Mouse (Mus musculus) left cerebral cortex, adult 8-10 months (tissue): ENCODE measurements at regions not wholly inside any gene's neighbourhood (a gene's known extent, or its start where the extent isn't known, plus 50 kb on each side); places are given as distances from the start of the nearest gene placed in this dataset.

Experiments used
- DNase-seq, 2 experiments: peaks; one replicate each; pipeline ENCODE4 v3.0.0; 2022; ENCODE audit warnings: low spot score in 2 of 2

- no peak for DNase-seq
Measured at GRCm38 (mm10) chr7:136501855-136502847, 392.3 kb upstream of the Mgmt start.

GRCm38 (mm10) chr7:136511389-136511788 is 383.0 kb upstream of the Mgmt start:
- DNase-seq = no peak

- DNase-seq = no peak
Measured at GRCm38 (mm10) chr7:136515376-136515775, 379.0 kb upstream of the Mgmt start.

DNA sequence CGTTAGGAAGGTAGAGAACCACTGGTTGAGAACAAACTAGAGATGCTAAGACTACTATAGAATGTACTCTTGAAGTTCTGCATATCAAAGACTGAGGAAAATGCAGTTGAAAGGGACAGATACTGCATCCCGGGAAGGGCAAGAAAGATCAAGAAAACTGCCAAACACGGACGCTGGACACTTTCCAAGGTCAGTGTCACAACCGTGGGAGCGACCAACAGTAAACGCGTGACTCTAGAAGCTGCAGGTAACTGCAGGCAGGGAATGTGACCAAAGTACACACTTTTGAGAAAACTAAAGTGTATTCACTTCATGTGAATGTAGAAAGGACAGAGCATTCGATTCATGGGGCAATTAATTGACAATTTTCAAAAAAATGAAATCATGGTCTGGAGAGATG is 368.6 kb upstream of the Mgmt start:
- DNase-seq = no peak

DNA sequence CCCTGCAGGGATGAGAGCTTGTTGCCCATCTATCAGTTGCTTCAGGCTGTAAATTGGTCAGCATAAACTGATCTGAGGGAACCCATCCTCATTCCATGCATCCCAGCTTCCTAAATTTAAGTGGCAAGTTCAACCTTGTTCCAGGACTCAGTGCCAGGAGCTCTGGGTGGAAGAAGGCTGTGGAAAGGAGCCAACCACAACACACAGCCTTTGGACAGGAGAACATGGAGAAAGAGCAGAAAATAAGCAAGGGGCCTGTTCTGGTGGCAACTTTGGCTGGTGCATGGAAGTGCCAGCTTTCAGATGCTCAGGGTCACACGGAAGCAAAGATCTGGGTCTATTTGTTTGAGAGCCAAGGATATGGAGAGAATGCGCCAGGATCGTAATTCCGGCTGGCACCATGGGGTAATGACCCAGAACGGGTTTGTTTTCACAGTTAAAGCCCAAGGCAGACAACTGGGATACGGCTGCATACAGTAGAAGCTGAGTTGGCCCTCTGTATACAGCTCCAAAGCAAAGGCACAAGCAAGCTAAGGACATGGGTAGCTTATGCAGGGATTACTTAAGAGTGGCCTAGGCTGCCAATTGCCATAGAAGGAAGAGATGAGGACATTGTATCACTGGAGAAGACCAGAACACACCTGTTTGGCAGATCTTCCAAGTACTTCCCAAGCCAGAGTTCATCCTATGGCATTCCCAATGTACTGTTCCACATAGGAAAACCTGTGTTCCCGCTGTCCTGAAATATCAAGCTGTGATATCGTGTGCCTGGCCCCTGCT is 364.2 kb upstream of the Mgmt start:
- DNase-seq = no peak

DNA sequence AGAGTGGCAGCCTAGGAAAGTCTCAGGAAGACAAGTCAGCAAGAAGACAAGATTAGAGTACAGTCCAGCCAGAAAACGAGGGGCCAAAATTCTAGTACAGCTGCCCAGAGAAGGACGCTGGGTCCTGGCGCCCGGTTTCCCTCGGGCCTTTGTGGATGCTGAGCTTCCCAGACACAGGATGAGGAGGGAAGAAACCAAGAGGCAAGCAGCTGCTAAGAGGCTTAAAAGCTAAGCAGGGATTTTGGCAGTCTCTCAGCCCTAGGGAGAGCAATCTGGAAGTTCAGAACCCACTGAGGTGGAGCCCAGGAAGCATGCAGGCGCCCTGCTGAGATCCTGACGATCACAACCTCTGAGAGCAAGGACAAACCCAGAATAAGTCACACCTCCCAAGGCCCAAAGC is 363.1 kb upstream of the Mgmt start:
- DNase-seq = no peak

DNA sequence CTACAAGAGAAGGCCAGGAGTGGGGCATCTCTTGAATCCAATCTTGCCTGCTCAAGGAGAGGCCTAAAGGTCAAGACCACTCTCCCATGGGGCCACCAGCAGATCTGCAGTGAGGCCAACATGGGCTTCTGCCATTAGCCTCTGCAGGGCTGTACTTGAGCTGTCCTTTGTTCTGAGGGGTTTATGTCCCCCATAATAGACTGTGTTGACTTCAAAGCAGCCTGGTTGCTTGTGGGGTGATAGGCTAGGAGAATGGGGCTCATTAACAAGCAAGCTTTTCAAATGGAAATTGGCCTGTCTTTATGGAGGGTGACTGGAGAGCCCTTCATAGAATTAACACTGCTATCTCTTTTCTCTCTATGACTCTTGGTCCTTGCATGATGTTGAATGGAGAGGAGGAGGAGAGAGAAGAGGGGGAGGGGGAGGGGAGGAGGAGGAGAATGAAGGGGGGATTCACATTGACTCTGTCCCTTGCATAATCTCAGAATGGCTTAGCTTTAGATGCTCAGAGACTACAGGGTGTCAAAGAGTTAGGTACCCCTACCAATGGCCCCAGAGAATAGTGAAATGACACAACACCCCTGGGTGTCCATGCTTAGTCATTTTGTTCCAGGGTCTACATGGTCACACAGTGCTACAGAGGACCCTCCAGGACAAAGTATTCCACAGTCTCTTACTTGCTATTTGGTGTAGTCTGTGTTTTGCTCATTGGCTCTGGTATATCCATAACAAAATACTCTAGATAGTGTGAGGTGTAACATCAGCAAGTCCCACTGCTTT is 352.3 kb upstream of the Mgmt start:
- no peak for DNase-seq

- no peak for DNase-seq
Measured at GRCm38 (mm10) chr7:136542896-136543295, 351.5 kb upstream of the Mgmt start.

- no peak for DNase-seq
Measured at GRCm38 (mm10) chr7:136547837-136548236, 346.6 kb upstream of the Mgmt start.

DNA sequence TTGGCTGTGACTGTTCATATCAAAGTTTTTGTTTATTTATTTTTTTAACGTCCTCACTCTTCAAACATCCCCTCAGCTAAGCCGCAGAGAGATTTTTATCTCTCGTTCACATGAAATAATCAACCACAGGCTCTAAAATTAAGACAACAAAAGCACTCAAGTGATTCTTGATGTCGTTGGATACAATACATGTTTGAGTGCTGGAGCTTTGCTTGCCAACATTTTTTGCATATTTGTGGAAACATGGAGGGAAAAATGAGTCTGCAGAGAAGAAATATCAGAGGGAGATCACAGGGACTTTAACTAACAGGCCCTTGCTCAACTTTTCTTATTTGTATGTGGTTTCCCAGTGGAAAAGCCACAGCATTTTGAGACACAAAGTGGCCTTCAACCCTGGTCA is 338.0 kb upstream of the Mgmt start:
- no peak for DNase-seq

- no peak for DNase-seq
Measured at GRCm38 (mm10) chr7:136559536-136559935, 334.9 kb upstream of the Mgmt start.

DNA sequence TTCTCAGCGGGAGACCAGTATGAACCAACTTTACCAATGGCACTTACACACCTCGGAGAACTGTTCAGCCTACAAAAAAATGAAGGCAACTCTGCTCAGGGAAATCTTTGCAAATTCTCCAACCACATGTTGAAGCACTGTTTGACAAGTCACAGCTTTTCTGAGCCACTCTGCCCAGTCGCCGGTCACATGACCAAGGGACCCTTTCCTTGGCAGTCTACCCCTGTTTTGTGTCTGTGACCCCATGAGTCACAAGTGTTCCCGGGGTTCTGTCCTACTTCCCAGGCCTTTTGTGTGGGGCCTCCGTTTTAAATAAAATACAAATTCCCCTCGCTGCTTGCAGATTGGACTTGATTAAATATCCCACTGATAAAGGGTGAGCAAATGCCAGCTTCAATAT is 323.5 kb upstream of the Mgmt start:
- DNase-seq = no peak

DNA sequence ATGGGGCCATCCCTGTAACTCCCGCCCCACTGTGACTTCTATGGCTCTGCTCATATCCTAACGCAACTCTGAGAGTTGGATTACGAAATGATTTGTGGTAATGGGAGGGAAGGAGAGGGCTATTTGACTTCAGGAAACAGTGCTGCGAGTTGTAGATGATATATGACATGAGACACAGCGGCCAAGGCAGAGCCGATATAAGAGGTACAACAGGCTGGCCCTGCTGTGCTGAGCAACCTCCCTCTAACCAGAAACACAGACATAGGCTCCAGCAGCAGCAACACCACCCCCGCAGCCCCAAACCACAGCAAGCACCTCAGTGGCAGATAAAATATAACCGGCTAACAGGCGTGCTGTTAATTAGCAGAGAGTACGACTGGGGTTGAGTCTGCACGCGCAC is 312.5 kb upstream of the Mgmt start:
- DNase-seq = peak in 1 of 2 experiments; percentile 5

DNA sequence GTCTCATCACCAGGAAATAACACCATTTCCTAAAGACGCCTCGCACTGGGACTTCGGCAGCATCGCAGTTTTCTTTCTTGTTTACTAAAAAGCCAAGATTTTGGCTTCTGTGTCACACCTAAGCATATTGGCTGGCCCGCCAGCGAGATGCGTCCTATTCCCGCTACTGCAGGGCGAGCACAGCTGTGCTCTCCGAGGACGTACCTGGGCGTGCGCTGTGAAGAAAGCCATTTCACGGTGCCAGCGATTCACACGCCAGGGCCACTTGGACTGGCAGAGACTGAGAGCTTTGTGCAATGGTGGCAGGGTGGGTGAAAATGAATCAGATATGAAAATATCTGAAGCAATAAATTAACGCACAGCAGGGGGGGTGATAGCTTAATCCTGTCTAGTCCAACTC is 310.1 kb upstream of the Mgmt start:
- DNase-seq = no peak

DNA sequence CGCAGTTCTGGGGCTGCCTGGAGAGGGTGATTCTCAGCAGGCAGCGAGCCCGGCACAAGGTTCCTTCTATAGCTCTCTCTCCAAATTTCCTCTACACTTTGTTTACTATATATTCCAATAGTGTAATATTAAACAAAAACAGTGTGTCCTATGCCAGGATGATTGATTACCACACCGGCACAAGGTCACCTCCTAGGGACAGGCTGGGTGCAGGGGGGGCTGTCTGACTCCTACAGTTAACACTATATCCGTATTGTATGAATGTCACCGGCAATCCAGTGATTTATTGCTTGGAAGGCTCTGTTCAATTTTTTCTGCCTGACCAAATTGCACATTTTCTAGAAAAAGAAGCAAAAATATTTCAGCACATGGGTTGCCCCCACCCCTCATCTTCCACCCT is 305.9 kb upstream of the Mgmt start:
- DNase-seq = no peak

DNA sequence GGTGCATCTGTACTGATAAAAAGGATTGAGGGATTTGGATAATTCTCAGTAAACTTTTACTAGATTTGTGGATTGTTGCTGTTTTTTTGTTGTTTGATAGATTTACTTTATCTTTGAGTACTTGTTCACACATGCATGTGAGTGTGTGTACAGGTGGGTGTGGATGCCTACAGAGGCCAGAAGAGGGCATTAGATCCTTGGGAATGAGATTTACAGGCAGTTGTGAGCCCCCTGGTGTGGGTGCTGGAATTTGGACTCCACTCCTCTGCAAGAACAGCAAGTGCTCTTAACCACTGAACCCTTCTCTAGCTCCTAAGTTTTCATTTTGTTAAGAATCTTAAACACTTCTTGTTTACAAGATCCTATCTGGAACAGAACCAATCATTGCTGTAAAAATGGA is 303.5 kb upstream of the Mgmt start:
- DNase-seq = no peak

DNA sequence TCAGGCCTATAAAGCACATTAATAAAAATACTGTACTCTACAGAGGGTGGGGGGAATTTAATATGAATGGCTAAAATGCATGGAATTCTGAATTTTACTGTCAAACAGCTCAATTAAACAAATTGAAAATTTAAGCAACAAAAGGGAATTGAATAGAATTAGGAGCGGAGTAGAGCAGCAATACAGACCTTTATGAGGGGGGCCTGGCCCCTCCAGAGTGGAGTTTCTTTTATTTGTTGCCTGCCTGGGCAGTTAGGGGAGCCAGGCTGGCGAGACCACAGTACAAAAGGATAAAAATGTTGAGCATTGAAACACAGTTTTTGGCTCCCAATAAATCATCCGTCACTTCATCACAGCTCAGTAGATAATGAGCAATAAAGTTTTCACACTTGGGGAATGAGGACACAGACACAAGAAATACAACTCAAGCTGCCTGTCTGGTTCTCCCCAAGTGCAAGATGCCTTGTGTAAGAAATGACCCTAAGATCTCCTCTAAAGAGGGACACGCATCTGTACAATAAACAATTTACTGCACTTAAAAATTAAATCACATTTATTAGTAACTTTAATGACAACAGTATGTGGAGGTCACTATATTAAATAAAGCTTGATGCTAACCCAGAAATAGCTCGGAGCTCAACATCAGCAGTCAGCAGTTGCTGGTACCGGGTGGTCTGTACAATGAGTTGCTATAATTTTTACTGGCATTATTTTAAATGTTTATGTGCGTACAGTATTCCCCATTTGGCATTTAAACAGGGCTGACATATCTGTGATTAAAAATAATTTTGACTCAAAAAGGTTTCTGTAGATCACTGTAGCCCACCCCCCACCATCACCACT is 286.9 kb upstream of the Mgmt start:
- DNase-seq = no peak

- no peak for DNase-seq
Measured at GRCm38 (mm10) chr7:136613496-136613895, 280.9 kb upstream of the Mgmt start.

DNA sequence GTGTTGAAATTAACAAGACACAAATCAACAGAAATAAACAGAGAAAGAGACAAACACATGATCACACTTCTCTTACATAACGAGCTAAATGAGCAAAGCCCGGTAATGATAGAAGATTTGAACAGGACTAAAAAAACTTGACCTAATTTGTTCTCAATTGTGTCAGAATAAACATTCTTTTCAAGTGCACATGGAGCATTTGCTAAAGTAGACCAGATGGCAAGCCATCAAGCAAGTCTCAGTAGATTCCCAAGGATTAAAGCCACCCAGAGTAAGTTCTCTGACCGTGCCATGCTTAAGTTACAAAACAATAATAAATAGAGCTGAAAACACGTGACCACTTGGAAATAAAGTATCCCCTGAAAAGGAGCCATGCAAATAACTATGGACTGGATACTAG is 269.9 kb upstream of the Mgmt start:
- DNase-seq = no peak

GRCm38 (mm10) chr7:136631089-136631488 is 263.3 kb upstream of the Mgmt start:
- peak in 1 of 2 experiments; percentile 6 for DNase-seq

DNA sequence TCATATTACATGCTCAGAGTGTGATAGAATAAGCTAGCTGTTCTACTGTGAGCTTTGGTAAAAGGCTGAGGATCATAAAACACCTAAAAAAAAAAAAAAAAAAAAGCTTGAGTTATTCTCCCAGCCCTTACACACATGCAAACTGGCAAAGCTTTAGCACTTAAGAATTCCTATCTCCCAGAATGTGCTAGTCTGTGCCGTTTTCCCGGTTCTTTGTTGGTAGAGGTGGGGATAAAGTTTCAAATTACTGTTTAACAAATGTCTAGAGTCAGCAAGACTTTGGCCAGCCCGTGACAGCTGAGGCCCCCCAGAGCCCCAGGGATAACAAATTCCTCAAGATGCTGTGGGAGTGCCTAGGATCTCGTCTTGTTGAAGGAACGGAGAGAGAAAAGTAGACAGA is 254.3 kb upstream of the Mgmt start:
- no peak for DNase-seq
